Mouse (Mus musculus) MEL (cell line): ENCODE results near the gene Tanc1. TPM values are rescaled to one million over a fixed set of nuclear protein-coding genes. Genes with fewer than 3 reads are reported as not detected.

Source experiments
- DNase-seq: peaks from one replicate; pipeline ENCODE4 v3.0.0; 2011; ENCODE audit warnings: low read depth, low spot score
- H3K27ac ChIP-seq: 2 replicates; pipeline ENCODE4 v1.5.1; 2012; ENCODE audit warnings: low read depth, mild to moderate bottlenecking, control low read depth, low read length, moderate library complexity; ENCODE audit not compliant: control insufficient read depth
- H3K27me3 ChIP-seq, 2 experiments: fragments of 150-350 bp in 1 of 2; sonication (generic) in 1 of 2; 2 replicates each; pipeline ENCODE4 v1.6.1; 2012; ENCODE audit warnings: low read length in 2 of 2, mild to moderate bottlenecking in 2 of 2, improper control_type of control experiment in 1 of 2, moderate library complexity in 1 of 2; ENCODE audit not compliant: insufficient read depth in 2 of 2, control insufficient read depth in 1 of 2
- H3K36me3 ChIP-seq, 2 experiments: 2 replicates each; pipeline ENCODE4 v1.6.1; 2012 to 2014; ENCODE audit warnings: low read length in 2 of 2, improper control_type of control experiment in 1 of 2, inconsistent platforms in 1 of 2, mild to moderate bottlenecking in 1 of 2; ENCODE audit not compliant: insufficient read depth in 2 of 2, control insufficient read depth in 1 of 2
- H3K4me1 ChIP-seq, 2 experiments: fragments of 150-350 bp in 1 of 2; sonication (generic) in 1 of 2; 2 replicates each; pipeline ENCODE4 v1.6.1; 2012; ENCODE audit warnings: low read length in 2 of 2, improper control_type of control experiment in 1 of 2, mild to moderate bottlenecking in 1 of 2; ENCODE audit not compliant: insufficient read depth in 2 of 2, control insufficient read depth in 1 of 2
- H3K4me3 ChIP-seq, 2 experiments: fragments of 150-350 bp in 1 of 2; sonication (generic) in 1 of 2; 2 replicates each; pipeline ENCODE4 v1.5.1; 2012; ENCODE audit warnings: low read depth in 2 of 2, low read length in 2 of 2, mild to moderate bottlenecking in 2 of 2, moderate library complexity in 2 of 2, control low read depth in 1 of 2, improper control_type of control experiment in 1 of 2; ENCODE audit not compliant: control insufficient read depth in 1 of 2, insufficient read depth in 1 of 2
- H3K79me2 ChIP-seq: 2 replicates; pipeline ENCODE4 v1.6.1; 2012; ENCODE audit warnings: mild to moderate bottlenecking, low read length, moderate library complexity; ENCODE audit not compliant: control insufficient read depth, poor library complexity, insufficient read depth
- H3K9ac ChIP-seq: 2 replicates; pipeline ENCODE4 v1.6.1; 2012; ENCODE audit warnings: low read depth, mild to moderate bottlenecking, control low read depth, low read length, moderate library complexity; ENCODE audit not compliant: control insufficient read depth, poor library complexity, severe bottlenecking
- H3K9me3 ChIP-seq: fragments of 150-350 bp; sonication (generic); replicated peaks from 2 replicates; pipeline ENCODE4 v1.6.1; 2012; ENCODE audit warnings: mild to moderate bottlenecking, low read length, improper control_type of control experiment, moderate library complexity; ENCODE audit not compliant: insufficient read depth
- CTCF ChIP-seq, 3 experiments: IDR thresholded peaks in 2 of 3; conservative IDR thresholded peaks in 1 of 3; 2 replicates each; pipeline ENCODE4 v1.5.1; 2011 to 2012; ENCODE audit warnings: low read length in 3 of 3, low read depth in 2 of 3, mild to moderate bottlenecking in 2 of 3, improper control_type of control experiment in 1 of 3, inconsistent platforms in 1 of 3, mixed read lengths in 1 of 3, moderate library complexity in 1 of 3; ENCODE audit not compliant: control insufficient read depth in 1 of 3, insufficient read depth in 1 of 3, poor library complexity in 1 of 3, severe bottlenecking in 1 of 3
- ETS1 ChIP-seq: IDR thresholded peaks from 2 replicates; pipeline ENCODE4 v1.6.1; 2012; ENCODE audit warnings: low read depth, mild to moderate bottlenecking, inconsistent platforms, low read length, improper control_type of control experiment, moderate library complexity
- KAT2A ChIP-seq: conservative IDR thresholded peaks from 2 replicates; pipeline ENCODE4 v1.6.1; 2012; ENCODE audit warnings: low read depth, low read length, improper control_type of control experiment, inconsistent platforms
- MAFK ChIP-seq: IDR thresholded peaks from 2 replicates; pipeline ENCODE4 v1.6.1; 2011; ENCODE audit warnings: low read depth, mild to moderate bottlenecking, low read length, improper control_type of control experiment, borderline replicate concordance
- MAX ChIP-seq: IDR thresholded peaks from 2 replicates; pipeline ENCODE4 v1.6.1; 2011; ENCODE audit warnings: low read length, improper control_type of control experiment
- MEF2A ChIP-seq: IDR thresholded peaks from 2 replicates; pipeline ENCODE4 v1.6.1; 2014; ENCODE audit warnings: low read depth, mild to moderate bottlenecking, inconsistent platforms, low read length, improper control_type of control experiment; ENCODE audit not compliant: poor library complexity, insufficient replicate concordance, severe bottlenecking; ENCODE audit errors: extremely low read depth
- MXI1 ChIP-seq: IDR thresholded peaks from 2 replicates; pipeline ENCODE4 v1.6.1; 2011; ENCODE audit warnings: mild to moderate bottlenecking, low read depth, low read length, improper control_type of control experiment
- NRF1 ChIP-seq: IDR thresholded peaks from 2 replicates; pipeline ENCODE4 v1.6.1; 2014; ENCODE audit warnings: low read depth, mild to moderate bottlenecking, inconsistent platforms, low read length, improper control_type of control experiment, moderate library complexity; ENCODE audit not compliant: poor library complexity, insufficient read depth, severe bottlenecking
- POLR2A ChIP-seq, 2 experiments: IDR thresholded peaks; 2 replicates each; pipeline ENCODE4 v1.6.1; 2011 to 2012; ENCODE audit warnings: low read length in 2 of 2, mild to moderate bottlenecking in 2 of 2, control low read depth in 1 of 2, improper control_type of control experiment in 1 of 2, low read depth in 1 of 2, moderate library complexity in 1 of 2; ENCODE audit not compliant: control insufficient read depth in 1 of 2, insufficient read depth in 1 of 2, poor library complexity in 1 of 2
- POLR2AphosphoS2 ChIP-seq: IDR thresholded peaks from 2 replicates; pipeline ENCODE4 v1.6.1; 2011; ENCODE audit warnings: low read length, improper control_type of control experiment
- RAD21 ChIP-seq: IDR thresholded peaks from 2 replicates; pipeline ENCODE4 v1.6.1; 2011; ENCODE audit warnings: mild to moderate bottlenecking, low read depth, low read length, improper control_type of control experiment
- SMC3 ChIP-seq: IDR thresholded peaks from 2 replicates; pipeline ENCODE4 v1.6.1; 2011; ENCODE audit warnings: low read depth, low read length, improper control_type of control experiment
- USF2 ChIP-seq, 2 experiments: IDR thresholded peaks; 2 replicates each; pipeline ENCODE4 v1.6.1; 2011 to 2012; ENCODE audit warnings: improper control_type of control experiment in 2 of 2, low read length in 2 of 2, borderline replicate concordance in 1 of 2, inconsistent platforms in 1 of 2, low read depth in 1 of 2, mild to moderate bottlenecking in 1 of 2; ENCODE audit not compliant: insufficient read depth in 1 of 2
- ZNF384 ChIP-seq: IDR thresholded peaks from 2 replicates; pipeline ENCODE4 v1.6.1; 2012; ENCODE audit warnings: low read depth, mild to moderate bottlenecking, inconsistent platforms, low read length, improper control_type of control experiment
- polyA plus RNA-seq, 2 experiments: library from polyadenylated mRNA; stranded (reverse) in 1 of 2; unstranded in 1 of 2; fragments of >175 nt in 1 of 2; fragments of >200 nt in 1 of 2; gene quantifications; 2 replicates each; pipeline versions ENCODE4 v1.2.1 to v1.2.4; 2012; ENCODE audit warnings: low replicate concordance in 2 of 2, low read depth in 1 of 2; ENCODE audit not compliant: insufficient read length in 2 of 2, insufficient read depth in 1 of 2, missing spikeins in 1 of 2
- total RNA-seq: library from RNA; depleted of rRNA; stranded (reverse); fragments of 300-350 nt; gene quantifications from 2 replicates; pipeline ENCODE4 v1.2.3, GENCODE M21; 2012

Tanc1 gene
- total and polyA plus RNA-seq, 3 experiments, result 0.54 to 0.78 TPM; not detected in 1

- Histone ChIP-seq H3K79me2 (no peaks in the 10 kb centered on the region), H3K36me3 (no peaks in the 10 kb centered on the region), H3K4me1 (no peaks in the 10 kb centered on the region), H3K9me3 (no peaks in the 10 kb centered on the region), H3K27ac (no peak overlapping the region), H3K27me3 (no peaks in the 10 kb centered on the region; a peak in 1 of 4 replicates), H3K9ac (no peak overlapping the region), H3K4me3 (no peak overlapping the region)
- TF ChIP-seq MAFK (no peak), RAD21 (peak; percentile 21), SMC3 (peak; percentile 10; the same call in 1 of the 2 replicates), ZNF384 (no peak), CTCF (IDR thresholded peaks at IDR 0.05 in 2 of 3, conservative IDR thresholded peaks at IDR 0.05 in 1 of 3; ENCODE audit: control insufficient read depth in 1 of 3, insufficient read depth in 1 of 3, low read depth in 2 of 3, low read length in 3 of 3, poor library complexity in 1 of 3, severe bottlenecking in 1 of 3) (no peak)
- DNase-seq, result no peak
These were observed 145.2 kb downstream of the Tanc1 start for GRCm38 (mm10) chr2:59757015-59757414.

DNA sequence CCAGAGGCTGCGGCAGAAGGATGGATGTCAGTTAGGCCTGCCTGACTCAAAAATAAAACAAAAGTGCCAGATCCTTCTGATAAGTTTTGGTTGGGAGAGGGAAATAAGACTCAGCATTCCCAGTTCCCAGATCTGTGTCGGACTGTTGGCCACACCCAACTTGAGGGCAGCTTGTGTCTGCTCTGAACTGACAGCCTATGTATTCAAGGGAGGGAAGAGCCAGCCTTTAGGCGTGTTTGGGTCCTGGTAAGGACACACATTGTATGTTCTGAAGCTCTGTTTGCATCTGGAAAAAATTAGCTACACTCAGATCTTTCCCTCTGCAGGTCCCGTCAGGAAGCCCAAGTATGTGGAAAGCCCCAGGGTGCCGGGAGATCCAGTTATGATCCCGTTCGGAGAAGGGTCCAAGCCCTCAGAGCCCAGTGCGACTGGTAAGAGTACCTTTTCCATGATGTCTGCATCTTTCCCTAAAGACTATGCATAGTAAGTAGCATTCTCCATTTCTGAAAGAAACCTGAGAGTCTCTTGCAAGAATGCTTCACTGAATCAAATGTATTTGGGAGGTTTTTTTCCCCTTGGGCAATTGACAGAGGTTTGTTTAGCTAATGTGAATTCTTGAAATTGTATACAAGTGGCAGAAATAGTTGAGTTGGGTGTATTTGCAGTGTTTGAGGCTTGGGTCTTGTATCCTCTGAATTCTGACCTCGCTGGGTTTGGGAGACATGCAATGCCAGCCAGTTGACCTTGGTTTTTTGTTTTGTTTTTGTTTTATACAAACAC, 146.5 kb downstream of the Tanc1 start:
- no peaks in the 10 kb centered on the region for H3K4me1 ChIP-seq
- no peaks in the 10 kb centered on the region for H3K9me3 ChIP-seq
- H3K27me3 ChIP-seq, result no peaks in the 10 kb centered on the region; a peak in 1 of 4 replicates
- TF ChIP-seq ETS1 (no peak), MXI1 (no peak), USF2 (IDR thresholded peaks at IDR 0.05; ENCODE audit: borderline replicate concordance in 1 of 2, insufficient read depth in 1 of 2, low read depth in 1 of 2, low read length in 2 of 2) (no peak), MAFK (no peak), ZNF384 (no peak), KAT2A (no peak), NRF1 (no peak), MAX (no peak), MEF2A (no peak), POLR2A (IDR thresholded peaks at IDR 0.05; ENCODE audit: control insufficient read depth in 1 of 2, insufficient read depth in 1 of 2, low read depth in 1 of 2, low read length in 2 of 2, poor library complexity in 1 of 2) (no peak), POLR2AphosphoS2 (no peak)
- no peak overlapping the region for H3K9ac ChIP-seq
- no peaks in the 10 kb centered on the region for H3K36me3 ChIP-seq
- no peaks in the 10 kb centered on the region for H3K79me2 ChIP-seq
- no peak for DNase-seq
- no peak overlapping the region for H3K27ac ChIP-seq
- H3K4me3 ChIP-seq, result no peak overlapping the region
